Mouse (Mus musculus) testis, postnatal 10 days (tissue): ENCODE measurements around the gene Tubb4a.
"Not testable (repeated sequence)": the region's sequence is repeated elsewhere in the genome, so short reads cannot be mapped to it uniquely, and the experiment has no call there.

ENCODE experiments used
- DNase-seq: peaks from one replicate; pipeline ENCODE4 v3.0.0; 2021; ENCODE audit warnings: low spot score

The Tubb4a gene

DNA sequence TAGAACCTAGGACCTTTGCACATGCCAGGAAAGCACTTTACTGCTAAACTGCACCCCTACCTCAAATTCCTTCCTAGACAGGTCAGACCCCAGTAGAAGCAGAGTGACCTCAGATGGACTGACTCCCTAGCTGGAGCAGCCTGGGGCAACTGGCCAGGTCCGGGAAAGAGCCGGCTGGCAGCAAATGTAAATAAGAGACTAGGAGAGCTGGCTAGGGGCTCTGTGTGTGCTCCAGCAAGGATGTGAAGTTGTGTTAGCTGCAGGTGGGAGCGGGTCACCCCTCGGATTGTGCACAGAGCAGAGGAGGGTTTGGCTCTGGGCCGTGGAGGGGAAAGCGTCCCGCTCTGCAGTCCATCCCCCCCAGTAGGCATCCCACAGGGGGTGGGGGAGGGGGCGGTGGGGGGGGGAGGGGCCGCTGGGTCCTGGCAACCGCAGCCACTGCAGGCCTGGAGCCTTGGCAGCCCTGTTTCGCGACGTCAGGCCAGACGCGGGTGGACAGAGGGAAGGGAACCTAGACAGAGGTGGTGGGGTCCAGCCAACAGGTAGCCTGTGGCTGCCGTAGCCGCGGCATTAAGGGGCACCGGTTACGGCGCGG is 28.6 kb downstream of the Tubb4a start, which contains the start of gene Crb3:
Gene Crb3 (plus strand): TSS at position 215 of the 595 bp plus-strand sequence.
- peak; percentile 63 for DNase-seq

DNA sequence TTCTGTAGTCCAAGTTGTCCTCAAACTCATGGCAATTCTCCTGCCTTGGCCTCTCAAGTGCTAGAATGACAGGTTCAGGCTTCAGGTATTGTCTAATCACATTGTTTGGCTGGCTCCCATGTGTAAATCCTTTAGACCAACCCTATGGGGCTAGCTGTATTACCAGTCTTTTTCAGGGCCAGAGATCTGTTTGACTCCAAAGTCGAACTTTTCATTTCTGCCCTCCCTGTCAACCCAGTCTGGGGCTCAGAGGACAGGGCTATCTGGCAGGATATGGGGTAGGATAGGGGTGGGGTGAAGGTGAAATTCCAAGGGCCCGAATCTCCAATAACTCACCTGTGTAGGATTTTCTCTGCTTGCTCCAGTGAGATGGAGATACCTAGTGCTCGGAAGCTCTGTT is 31.3 kb downstream of the Tubb4a start:
- no peak for DNase-seq

DNA sequence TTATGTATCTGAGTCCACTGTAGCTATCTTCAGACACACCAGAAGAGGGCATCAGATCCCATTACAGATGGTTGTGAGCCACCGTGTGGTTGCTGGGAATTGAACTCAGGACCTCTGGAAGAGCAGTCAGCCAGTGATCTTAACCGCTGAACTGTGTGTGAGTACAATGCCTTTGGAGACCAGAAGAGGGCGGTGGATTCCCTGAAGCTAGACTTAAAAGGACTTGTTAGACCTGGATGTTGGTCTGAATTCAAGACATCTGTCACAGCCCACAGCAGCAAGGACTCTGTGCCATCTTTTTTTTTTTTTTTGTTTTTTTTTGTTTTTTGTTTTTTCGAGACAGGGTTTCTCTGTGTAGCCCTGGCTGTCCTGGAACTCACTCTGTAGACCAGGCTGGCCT is 35.9 kb downstream of the Tubb4a start:
- DNase-seq, result not testable (repeated sequence)

DNA sequence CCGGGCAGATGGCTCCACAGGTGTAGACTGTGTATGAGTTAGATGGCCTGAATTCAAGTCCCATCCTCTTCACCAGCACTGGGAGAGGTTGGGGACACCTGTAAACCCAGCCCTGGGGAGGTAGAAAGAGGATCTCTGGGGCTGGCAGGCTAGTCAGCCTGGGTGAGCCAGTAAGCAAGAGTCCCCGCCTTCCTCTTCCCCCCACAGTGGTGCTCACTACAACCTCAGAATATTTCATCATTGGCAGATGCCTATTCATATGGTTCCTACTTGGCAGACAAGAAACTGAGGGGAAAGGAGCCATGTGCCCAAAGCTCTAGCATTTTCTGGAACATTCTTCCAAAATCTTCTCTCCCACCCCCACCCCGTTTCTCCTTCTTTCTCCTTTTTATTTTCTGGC is 38.8 kb downstream of the Tubb4a start:
- no peak for DNase-seq

DNA sequence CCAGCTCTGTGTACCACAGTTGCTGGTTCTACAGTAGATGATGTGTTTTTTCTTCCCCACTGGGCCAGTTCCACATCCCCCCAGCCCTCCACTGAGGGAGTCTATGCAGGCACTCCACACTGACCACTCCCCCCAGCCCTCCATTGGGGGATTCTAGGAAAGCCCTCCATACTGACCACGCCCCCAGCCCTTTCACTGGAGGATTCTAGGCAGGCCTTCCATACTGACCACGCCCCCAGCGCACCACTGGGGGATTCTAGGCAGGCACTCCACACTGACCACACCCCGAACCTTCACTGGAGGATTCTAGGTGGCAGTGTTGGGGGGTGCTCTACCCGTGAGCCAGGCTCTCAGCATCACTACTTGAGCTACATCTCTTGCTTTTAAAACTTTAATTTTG is 40.2 kb downstream of the Tubb4a start:
- DNase-seq, result peak; percentile 73

DNA sequence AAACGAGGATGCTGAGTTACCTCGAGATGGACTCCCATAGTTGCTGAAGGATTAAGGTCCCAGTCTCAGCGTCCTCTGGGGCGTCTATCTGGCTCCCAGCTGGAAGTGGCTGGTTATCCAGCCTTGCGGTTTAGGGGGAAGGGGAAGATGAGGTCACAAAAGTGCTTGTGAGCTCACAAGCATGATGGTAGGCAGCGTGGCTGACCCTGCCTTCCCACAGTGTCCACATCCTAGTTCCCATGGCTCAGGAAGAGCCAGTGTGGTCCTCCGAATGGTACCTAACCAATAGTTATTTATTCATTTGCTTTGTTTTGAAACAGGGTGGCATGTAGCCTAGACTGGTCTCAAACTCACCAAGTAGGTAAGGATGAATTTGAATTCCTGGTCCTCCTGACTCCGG is 46.0 kb downstream of the Tubb4a start, which contains the start of gene Slc25a41:
Gene Slc25a41 (minus strand): TSS at position 101 of the 400 bp plus-strand sequence.
- no peak for DNase-seq

DNA sequence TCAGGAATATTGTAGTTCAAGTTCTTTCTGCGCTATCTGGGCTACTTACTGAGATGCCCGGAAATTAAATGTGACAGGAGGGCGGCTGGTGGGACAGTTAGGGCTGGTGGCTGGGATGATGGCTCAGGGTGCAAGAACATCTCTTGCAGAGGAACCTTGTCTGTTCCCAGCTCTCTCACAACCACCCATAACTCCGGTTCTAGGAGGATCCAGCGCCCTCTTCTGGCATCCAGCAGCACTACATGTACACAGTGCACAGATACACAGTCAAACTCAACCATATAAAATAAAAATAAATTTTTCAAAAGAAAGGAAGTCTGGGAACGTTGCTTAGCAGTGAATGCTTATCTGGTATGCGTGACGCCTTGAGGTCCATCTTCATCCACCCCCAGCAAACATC is 48.6 kb downstream of the Tubb4a start:
- no peak for DNase-seq

DNA sequence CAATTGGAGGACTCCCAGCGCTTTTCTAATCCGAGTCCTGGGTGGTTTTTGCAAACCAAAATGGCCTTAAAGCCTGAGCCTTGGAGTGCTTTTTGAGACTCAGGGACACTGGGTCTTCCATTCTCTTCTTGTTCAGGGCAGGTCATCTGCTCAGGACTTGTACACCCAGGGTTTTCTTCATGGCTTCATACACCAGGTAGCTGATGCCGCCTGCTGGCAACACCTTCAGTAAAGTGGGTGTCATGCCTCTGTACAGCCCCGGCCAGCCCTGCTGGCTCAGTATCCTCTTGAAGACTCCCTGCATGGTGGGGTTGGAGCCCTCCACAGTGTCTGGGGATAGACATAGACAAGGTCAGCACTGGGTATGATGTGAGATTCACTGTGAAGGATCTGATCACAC is 54.7 kb downstream of the Tubb4a start:
- DNase-seq, result no peak

DNA sequence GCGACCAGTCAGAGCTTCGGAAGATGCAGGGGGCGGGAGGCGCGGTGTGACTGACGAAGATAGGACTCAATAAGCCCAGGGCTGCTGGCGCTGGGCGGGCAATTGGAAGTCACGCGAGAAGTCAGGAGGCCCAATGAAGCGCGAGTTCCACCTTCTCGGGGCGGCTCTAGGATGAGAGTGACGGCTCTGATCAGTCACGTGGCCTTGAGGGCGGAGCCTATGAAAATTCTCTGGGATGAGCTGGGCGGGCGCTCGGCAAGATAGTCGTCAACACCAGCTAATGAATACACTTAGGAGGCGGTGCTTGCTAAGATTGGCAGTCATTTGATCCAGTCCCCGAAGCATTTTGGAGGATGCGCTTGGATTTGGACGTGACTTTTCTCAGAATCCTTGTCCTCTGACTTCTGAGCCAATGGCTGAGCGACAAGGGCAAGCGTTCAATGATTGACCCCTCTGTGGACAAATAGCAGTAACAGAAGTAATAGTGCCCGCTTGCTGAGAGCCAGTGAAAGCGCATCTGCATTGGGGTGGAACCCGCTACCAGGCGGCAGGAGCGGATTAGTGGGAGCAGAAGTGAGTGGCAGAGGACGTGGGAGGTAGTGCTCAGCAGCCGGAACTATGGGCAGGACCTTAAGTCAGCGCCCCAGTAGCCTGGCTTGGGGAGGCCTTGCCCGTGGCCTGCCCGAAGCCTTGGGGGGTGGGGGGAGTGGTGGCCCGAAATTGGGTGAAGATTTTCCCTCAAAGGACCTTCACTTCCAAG is 55.7 kb downstream of the Tubb4a start:
- DNase-seq, result peak; percentile 99

DNA sequence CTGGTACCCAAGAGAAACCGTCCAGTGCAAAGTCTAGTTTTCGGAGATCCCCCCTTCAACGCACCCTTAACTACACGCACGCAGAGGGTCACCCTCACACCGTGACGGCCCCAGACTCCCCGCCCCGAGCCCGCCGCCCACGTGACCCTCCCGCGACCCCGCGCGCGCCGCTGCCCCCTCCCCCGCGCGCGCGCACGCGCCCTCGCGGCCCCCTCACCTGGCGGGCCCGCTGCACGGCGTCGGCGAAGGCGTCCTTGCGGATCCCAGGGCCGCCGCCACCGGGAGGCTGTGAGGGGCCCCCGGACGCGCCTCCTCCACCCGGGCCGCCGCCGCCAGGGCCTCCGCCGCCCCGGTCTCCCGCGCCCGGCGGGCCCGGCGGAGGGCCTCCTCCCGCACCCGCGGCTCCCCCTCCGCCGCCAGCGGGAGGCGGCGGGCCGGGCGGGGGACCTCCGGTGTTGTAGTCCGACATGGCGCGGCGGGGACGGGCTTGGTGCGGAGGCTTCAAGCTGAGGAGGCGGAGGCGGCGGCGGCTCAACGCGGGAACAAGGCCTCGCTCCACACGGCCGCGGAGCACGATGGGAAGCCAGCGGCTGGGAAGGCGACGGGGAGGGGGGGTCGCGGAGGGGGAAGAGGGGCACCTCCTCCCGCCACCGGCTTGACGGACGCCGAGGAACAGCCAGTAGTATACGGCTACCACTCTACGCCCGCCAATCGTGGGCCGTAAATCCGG is 56.5 kb downstream of the Tubb4a start, which contains the start of gene Khsrp:
Gene Khsrp (minus strand): TSS at position 592 of the 730 bp plus-strand sequence.
- DNase-seq, result peak; percentile 96
